Mouse (Mus musculus) small intestine, adult 2 months (tissue): ENCODE results near the gene Ric8b. TPM values are rescaled to one million over a fixed set of nuclear protein-coding genes. Genes with fewer than 3 reads are reported as not detected.

Source experiments
- H3K27ac ChIP-seq: fragments of 200-500 bp; 2 replicates; pipeline ENCODE4 v1.5.1; 2012; ENCODE audit warnings: low read depth, low read length, control low read depth, inconsistent platforms; ENCODE audit not compliant: insufficient read depth
- H3K27me3 ChIP-seq: fragments of 200-500 bp; 2 replicates; pipeline ENCODE4 v1.6.1; 2012; ENCODE audit warnings: mild to moderate bottlenecking, moderate library complexity, low read length, inconsistent platforms; ENCODE audit not compliant: control insufficient read depth, insufficient read depth
- H3K36me3 ChIP-seq: fragments of 200-500 bp; 2 replicates; pipeline ENCODE4 v1.6.1; 2012; ENCODE audit warnings: mild to moderate bottlenecking, low read length, control low read depth, inconsistent platforms; ENCODE audit not compliant: control insufficient read depth, insufficient read depth
- H3K4me1 ChIP-seq: fragments of 200-500 bp; 2 replicates; pipeline ENCODE4 v1.6.1; 2012; ENCODE audit warnings: low read length, inconsistent platforms, mixed read lengths; ENCODE audit not compliant: control insufficient read depth, insufficient read depth, insufficient read length
- H3K4me3 ChIP-seq: fragments of 200-500 bp; 2 replicates; pipeline ENCODE4 v1.5.1; 2012; ENCODE audit warnings: low read depth, mild to moderate bottlenecking, control low read depth, inconsistent platforms, low read length, moderate library complexity
- CTCF ChIP-seq: fragments of 200-500 bp; IDR thresholded peaks from 2 replicates; pipeline ENCODE4 v1.5.1; 2012; ENCODE audit warnings: low read depth, mild to moderate bottlenecking, control low read depth, inconsistent platforms, low read length, moderate library complexity, mixed read lengths; ENCODE audit not compliant: insufficient replicate concordance, insufficient read length; ENCODE audit errors: extremely low read depth
- POLR2A ChIP-seq: fragments of 200-500 bp; IDR thresholded peaks from 2 replicates; pipeline ENCODE4 v1.6.1; 2012; ENCODE audit warnings: low read depth, mild to moderate bottlenecking, control low read depth, inconsistent platforms, low read length, moderate library complexity
- WGBS: fragments of 180-500 bp; shearing (Covaris S2); methylation state at CpG from one replicate; pipeline ENCODE4 v1.1.7; 2018; 5-methylcytosine and 5-hydroxymethylcytosine counted together
- polyA plus RNA-seq: library from polyadenylated mRNA; depleted of rRNA; stranded (reverse); fragments of >200 nt; gene quantifications from 2 replicates; pipeline ENCODE4 v1.2.3, GENCODE M21; 2012

Ric8b gene
- polyA plus RNA-seq, 1 experiment = 4.2 TPM

GRCm38 (mm10) chr10:84994346-84994745 lies 76.9 kb downstream of the Ric8b start:
- Histone ChIP-seq H3K27me3 (no peaks in the 10 kb centered on the region), H3K4me3 (no peak overlapping the region), H3K4me1 (no peaks in the 10 kb centered on the region), H3K27ac (no peak overlapping the region), H3K36me3 (peaks cover 25% of the 10 kb centered on the region)
- WGBS = 90% methylated on average over 4 of the region's 4 CpGs
- TF ChIP-seq POLR2A (no peak), CTCF (no peak)

- H3K4me1 ChIP-seq = no peaks in the 10 kb centered on the region
- no peak overlapping the region for H3K4me3 ChIP-seq
- no peak overlapping the region for H3K27ac ChIP-seq
- 90% methylated on average over 3 of the region's 3 CpGs for WGBS
- H3K36me3 ChIP-seq = peaks cover 22% of the 10 kb centered on the region
- TF ChIP-seq POLR2A (no peak), CTCF (no peak)
- H3K27me3 ChIP-seq = no peaks in the 10 kb centered on the region
These were observed 77.6 kb downstream of the Ric8b start for GRCm38 (mm10) chr10:84994971-84995370.

GRCm38 (mm10) chr10:84996366-84996765 lies 79.0 kb downstream of the Ric8b start:
- H3K27ac ChIP-seq = no peak overlapping the region
- H3K4me1 ChIP-seq = no peaks in the 10 kb centered on the region
- no peak overlapping the region for H3K4me3 ChIP-seq
- H3K36me3 ChIP-seq = peaks cover 22% of the 10 kb centered on the region
- WGBS = 85% methylated on average over 6 of the region's 6 CpGs
- TF ChIP-seq CTCF (no peak), POLR2A (no peak)
- no peaks in the 10 kb centered on the region for H3K27me3 ChIP-seq

- Histone ChIP-seq H3K36me3 (peaks cover 14% of the 10 kb centered on the region; the same call in 1 of the 2 replicates), H3K27ac (no peak overlapping the region), H3K4me3 (no peak overlapping the region), H3K27me3 (no peaks in the 10 kb centered on the region), H3K4me1 (no peaks in the 10 kb centered on the region)
- no peak for TF ChIP-seq POLR2A
- no peak for TF ChIP-seq CTCF
- WGBS = 72% methylated on average over 10 of the region's 10 CpGs
These were observed 80.3 kb downstream of the Ric8b start for GRCm38 (mm10) chr10:84997571-84998224.

DNA sequence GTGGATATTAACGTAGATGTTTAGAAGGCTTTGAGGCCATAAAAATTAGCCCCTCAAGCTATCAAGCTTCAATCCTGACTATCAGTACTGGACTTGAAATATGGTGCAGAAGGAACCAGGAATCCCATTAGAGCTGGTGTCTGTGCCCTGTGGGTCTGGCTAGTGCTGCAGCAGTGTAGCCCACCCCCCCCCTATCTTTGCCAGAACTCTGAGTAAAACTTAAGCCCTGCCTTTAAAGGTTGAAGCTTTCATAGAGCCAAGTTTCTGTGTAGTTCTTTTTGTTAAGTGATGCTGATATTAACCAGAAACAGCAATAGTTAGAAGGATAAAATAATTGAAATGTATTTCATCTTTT lies 80.8 kb downstream of the Ric8b start:
- TF ChIP-seq CTCF = no peak
- no peak for TF ChIP-seq POLR2A
- 93% methylated on average over 1 of the region's 1 CpGs for WGBS
- no peaks in the 10 kb centered on the region for H3K27me3 ChIP-seq
- H3K4me3 ChIP-seq = no peak overlapping the region
- no peaks in the 10 kb centered on the region for H3K4me1 ChIP-seq
- no peak overlapping the region for H3K27ac ChIP-seq
- H3K36me3 ChIP-seq = peaks cover 11% of the 10 kb centered on the region; the same call in 1 of the 2 replicates

GRCm38 (mm10) chr10:85001920-85002319 lies 84.5 kb downstream of the Ric8b start:
- Histone ChIP-seq H3K4me1 (no peaks in the 10 kb centered on the region), H3K4me3 (no peak overlapping the region), H3K36me3 (peaks cover 10% of the 10 kb centered on the region), H3K27ac (no peak overlapping the region), H3K27me3 (no peaks in the 10 kb centered on the region)
- TF ChIP-seq CTCF (no peak), POLR2A (no peak)
- WGBS = 93% methylated on average over 7 of the region's 7 CpGs

GRCm38 (mm10) chr10:85003190-85004026 lies 86.0 kb downstream of the Ric8b start:
- no peak overlapping the region for H3K4me3 ChIP-seq
- H3K27ac ChIP-seq = no peak overlapping the region
- TF ChIP-seq POLR2A = no peak
- TF ChIP-seq CTCF = no peak
- no peaks in the 10 kb centered on the region for H3K27me3 ChIP-seq
- H3K36me3 ChIP-seq = peaks cover 7% of the 10 kb centered on the region
- WGBS = 88% methylated on average over 7 of the region's 7 CpGs
- H3K4me1 ChIP-seq = no peaks in the 10 kb centered on the region
